Mouse (Mus musculus) megakaryocyte, embryonic 14.5 days (primary cell): ENCODE results near the gene Ppp3ca.

Source experiments
- FLI1 ChIP-seq: IDR thresholded peaks from 2 replicates; pipeline ENCODE4 v1.6.1; 2012; ENCODE audit warnings: low read length, inconsistent platforms, mixed read lengths
- GATA1 ChIP-seq: IDR thresholded peaks from 3 replicates; pipeline ENCODE4 v1.6.1; 2012; ENCODE audit warnings: mixed read lengths, low read length, inconsistent platforms, borderline replicate concordance

DNA sequence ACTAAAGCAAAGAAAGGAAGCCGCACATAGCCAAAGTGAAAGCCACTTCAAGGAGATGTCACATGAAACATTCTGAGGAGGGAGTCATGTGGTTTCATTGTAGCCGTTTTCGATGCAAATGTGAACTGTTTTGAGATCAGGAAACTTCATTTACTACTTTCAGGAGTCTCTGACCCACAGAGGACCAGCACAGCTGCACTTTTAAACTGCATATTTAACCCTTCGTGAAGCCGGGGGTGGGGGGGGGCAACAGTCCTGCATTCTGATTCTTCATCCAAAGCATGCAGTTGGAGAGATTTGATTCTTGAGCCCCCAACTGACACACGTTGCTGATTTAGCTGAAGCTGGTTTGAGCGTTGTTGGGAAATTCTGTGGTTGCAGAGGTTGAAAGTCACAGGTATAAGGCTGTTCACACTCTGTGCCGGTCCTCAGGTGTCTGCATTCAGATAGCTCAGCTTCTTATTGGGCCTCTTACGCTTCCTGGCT, 18.2 kb downstream of the Ppp3ca start:
- TF ChIP-seq GATA1, result no peak
- TF ChIP-seq FLI1, result no peak
